Mouse (Mus musculus) neural tube, embryonic 13.5 days (tissue): ENCODE results near the gene Grk3. TPM values are rescaled to one million over a fixed set of nuclear protein-coding genes. Genes with fewer than 3 reads are reported as not detected.
A peak's percentile ranks its signal among the peaks of the same experiment; 100 is the strongest.

Experiments used
- ATAC-seq: fragments of 200-750 bp; cut with Nextera tagmentation; 2 replicates; pipeline ENCODE4 v1.8.0; 2017; ENCODE audit warnings: low read depth, mild to moderate bottlenecking, moderate TSS enrichment, moderate library complexity
- H3K27ac ChIP-seq: fragments of 300-500 bp; sonication (generic); replicated peaks from 2 replicates; pipeline ENCODE4 v1.5.1; 2015; ENCODE audit warnings: moderate library complexity, mild to moderate bottlenecking, inconsistent platforms
- H3K27me3 ChIP-seq: fragments of 300-500 bp; sonication (generic); 2 replicates; pipeline ENCODE4 v1.6.1; 2015; ENCODE audit warnings: mild to moderate bottlenecking, inconsistent platforms
- H3K36me3 ChIP-seq: fragments of 300-500 bp; sonication (generic); 2 replicates; pipeline ENCODE4 v1.6.1; 2015; ENCODE audit warnings: mild to moderate bottlenecking, inconsistent platforms
- H3K4me1 ChIP-seq: fragments of 300-500 bp; sonication (generic); replicated peaks from 2 replicates; pipeline ENCODE4 v1.6.1; 2015; ENCODE audit warnings: inconsistent platforms
- H3K4me2 ChIP-seq: fragments of 300-500 bp; sonication (generic); 2 replicates; pipeline ENCODE4 v1.6.1; 2015; ENCODE audit warnings: inconsistent platforms, mild to moderate bottlenecking, moderate library complexity
- H3K4me3 ChIP-seq: fragments of 300-500 bp; sonication (generic); 2 replicates; pipeline ENCODE4 v1.5.1; 2015; ENCODE audit warnings: mild to moderate bottlenecking, inconsistent platforms
- H3K9ac ChIP-seq: fragments of 300-500 bp; sonication (generic); 2 replicates; pipeline ENCODE4 v1.6.1; 2015; ENCODE audit warnings: moderate library complexity, mild to moderate bottlenecking, inconsistent platforms
- H3K9me3 ChIP-seq: fragments of 300-500 bp; sonication (generic); 2 replicates; pipeline ENCODE4 v1.6.1; 2016; ENCODE audit warnings: inconsistent platforms
- WGBS: fragments of 180-500 bp; shearing (Covaris S2); methylation state at CpG from one replicate; pipeline ENCODE4 v1.1.7; 2015; 5-methylcytosine and 5-hydroxymethylcytosine counted together
- polyA plus RNA-seq: library from polyadenylated mRNA; unstranded; fragments of >200 nt; fragmentation: Nextera tagmentation; extraction: Ambion mirVana; gene quantifications from 2 replicates; pipeline ENCODE4 v1.2.1, GENCODE M21; 2015

Grk3 gene
- 11.4 and 12.0 TPM in 2 replicates for polyA plus RNA-seq

- H3K36me3 ChIP-seq, result no peaks in the 10 kb centered on the region
- H3K4me1 ChIP-seq, result peaks cover 21% of the 10 kb centered on the region
- peak within 1 kb of the TSS; percentile 61 for H3K4me2 ChIP-seq
- H3K27me3 ChIP-seq, result peaks cover 21% of the 10 kb centered on the region
- no peaks in the 10 kb centered on the region for H3K9me3 ChIP-seq
- peak within 1 kb of the TSS; percentile 58 for H3K4me3 ChIP-seq
- peak within 1 kb of the TSS; percentile 72 for H3K9ac ChIP-seq
- ATAC-seq, result peak; percentile 84
- WGBS, result 4% methylated on average over 50 of the region's 52 CpGs
- H3K27ac ChIP-seq, result no peak within 1 kb of the TSS; the same call in 1 of the 2 replicates
Observed at GRCm38 (mm10) chr5:113015236-113016061, at the start of gene Grk3. Gene Grk3 (minus strand): TSS chr5:113015791.

GRCm38 (mm10) chr5:113054308-113054707 lies 38.7 kb upstream of the Grk3 start:
- Histone ChIP-seq H3K4me3 (no peak overlapping the region), H3K27me3 (peaks cover 13% of the 10 kb centered on the region), H3K4me1 (peaks cover 16% of the 10 kb centered on the region; the same call in 1 of the 2 replicates), H3K9ac (no peak overlapping the region), H3K9me3 (no peaks in the 10 kb centered on the region), H3K36me3 (no peaks in the 10 kb centered on the region), H3K27ac (no peak overlapping the region), H3K4me2 (no peak overlapping the region)
- 4% methylated on average over 16 of the region's 16 CpGs for WGBS
- ATAC-seq, result peak; percentile 52

GRCm38 (mm10) chr5:113050581-113051185 lies 35.1 kb upstream of the Grk3 start:
- Histone ChIP-seq H3K9me3 (no peaks in the 10 kb centered on the region), H3K36me3 (no peaks in the 10 kb centered on the region), H3K4me3 (no peak overlapping the region), H3K4me2 (no peak overlapping the region), H3K4me1 (peaks cover 16% of the 10 kb centered on the region; the same call in 1 of the 2 replicates), H3K27ac (no peak overlapping the region), H3K9ac (no peak overlapping the region), H3K27me3 (peaks cover 12% of the 10 kb centered on the region)
- ATAC-seq, result no peak
- 49% methylated on average over 7 of the region's 7 CpGs for WGBS

- H3K4me1 ChIP-seq, result peaks cover 21% of the 10 kb centered on the region; the same call in 1 of the 2 replicates
- H3K4me3 ChIP-seq, result no peak overlapping the region
- ATAC-seq, result no peak
- H3K4me2 ChIP-seq, result no peak overlapping the region
- H3K9ac ChIP-seq, result no peak overlapping the region
- H3K9me3 ChIP-seq, result no peaks in the 10 kb centered on the region
- no peak overlapping the region for H3K27ac ChIP-seq
- no peaks in the 10 kb centered on the region for H3K36me3 ChIP-seq
- H3K27me3 ChIP-seq, result peaks cover 4% of the 10 kb centered on the region; the same call in 1 of the 2 replicates
Observed at GRCm38 (mm10) chr5:113049876-113050275, 34.3 kb upstream of the Grk3 start.

GRCm38 (mm10) chr5:113045511-113046273 lies 30.1 kb upstream of the Grk3 start:
- Histone ChIP-seq H3K36me3 (no peaks in the 10 kb centered on the region), H3K4me3 (no peak overlapping the region), H3K4me2 (no peak overlapping the region), H3K27ac (no peak overlapping the region), H3K27me3 (no peaks in the 10 kb centered on the region), H3K9ac (no peak overlapping the region), H3K4me1 (peaks cover 38% of the 10 kb centered on the region), H3K9me3 (no peaks in the 10 kb centered on the region)
- ATAC-seq, result no peak
- WGBS, result 83% methylated on average over 10 of the region's 10 CpGs

- H3K4me3 ChIP-seq, result no peak overlapping the region
- no peak for ATAC-seq
- 71% methylated on average over 8 of the region's 8 CpGs for WGBS
Observed at GRCm38 (mm10) chr5:113043531-113043930, 27.9 kb upstream of the Grk3 start.

GRCm38 (mm10) chr5:113041567-113042071 lies 26.0 kb upstream of the Grk3 start:
- Histone ChIP-seq H3K4me1 (peaks cover 30% of the 10 kb centered on the region), H3K9me3 (no peaks in the 10 kb centered on the region), H3K4me2 (no peak overlapping the region), H3K27me3 (no peaks in the 10 kb centered on the region), H3K9ac (no peak overlapping the region), H3K4me3 (no peak overlapping the region), H3K36me3 (no peaks in the 10 kb centered on the region), H3K27ac (peak overlapping the region; percentile 61)
- 4% methylated on average over 5 of the region's 5 CpGs for WGBS
- ATAC-seq, result peak; percentile 95

More at GRCm38 (mm10) chr5:113043531-113043930, 27.9 kb upstream of the Grk3 start:
- peak overlapping the region; percentile 15; the same call in 1 of the 2 replicates for H3K27ac ChIP-seq
- H3K9ac ChIP-seq, result no peak overlapping the region
- no peaks in the 10 kb centered on the region for H3K9me3 ChIP-seq
- peaks cover 30% of the 10 kb centered on the region for H3K4me1 ChIP-seq
- H3K36me3 ChIP-seq, result no peaks in the 10 kb centered on the region
- H3K4me2 ChIP-seq, result no peak overlapping the region
- H3K27me3 ChIP-seq, result no peaks in the 10 kb centered on the region

- no peaks in the 10 kb centered on the region for H3K27me3 ChIP-seq
- no peaks in the 10 kb centered on the region for H3K36me3 ChIP-seq
- ATAC-seq, result peak; percentile 16; the same call in 1 of the 2 replicates
- H3K4me1 ChIP-seq, result peaks cover 33% of the 10 kb centered on the region
- H3K27ac ChIP-seq, result peak overlapping the region; percentile 61
- no peaks in the 10 kb centered on the region for H3K9me3 ChIP-seq
- H3K4me3 ChIP-seq, result no peak overlapping the region
- H3K4me2 ChIP-seq, result no peak overlapping the region
- H3K9ac ChIP-seq, result no peak overlapping the region
- 48% methylated on average over 6 of the region's 6 CpGs for WGBS
Observed at GRCm38 (mm10) chr5:113040776-113041175, 25.2 kb upstream of the Grk3 start.

- Histone ChIP-seq H3K27ac (no peak overlapping the region), H3K36me3 (no peaks in the 10 kb centered on the region), H3K9me3 (no peaks in the 10 kb centered on the region), H3K4me3 (no peak overlapping the region), H3K4me2 (no peak overlapping the region), H3K4me1 (peaks cover 41% of the 10 kb centered on the region), H3K9ac (no peak overlapping the region), H3K27me3 (no peaks in the 10 kb centered on the region)
- no peak for ATAC-seq
- WGBS, result 62% methylated on average over 6 of the region's 6 CpGs
Observed at GRCm38 (mm10) chr5:113038601-113039000, 23.0 kb upstream of the Grk3 start.

- Histone ChIP-seq H3K36me3 (no peaks in the 10 kb centered on the region), H3K9me3 (no peaks in the 10 kb centered on the region), H3K4me3 (no peak overlapping the region), H3K4me1 (peaks cover 29% of the 10 kb centered on the region), H3K4me2 (no peak overlapping the region), H3K27me3 (no peaks in the 10 kb centered on the region), H3K27ac (no peak overlapping the region; the same call in 1 of the 2 replicates), H3K9ac (no peak overlapping the region)
- no peak for ATAC-seq
- WGBS, result 60% methylated on average over 10 of the region's 10 CpGs
Observed at GRCm38 (mm10) chr5:113035094-113036047, 19.8 kb upstream of the Grk3 start.

- peaks cover 27% of the 10 kb centered on the region for H3K4me1 ChIP-seq
- H3K4me2 ChIP-seq, result no peak overlapping the region
- H3K9me3 ChIP-seq, result no peaks in the 10 kb centered on the region
- H3K27me3 ChIP-seq, result no peaks in the 10 kb centered on the region
- H3K27ac ChIP-seq, result no peak overlapping the region
- ATAC-seq, result no peak
- H3K36me3 ChIP-seq, result no peaks in the 10 kb centered on the region
- 48% methylated on average over 15 of the region's 15 CpGs for WGBS
- H3K4me3 ChIP-seq, result no peak overlapping the region
- H3K9ac ChIP-seq, result 0 out of 2 replicates have a peak overlapping the region, but pooled peaks have one; percentile 3
Observed at GRCm38 (mm10) chr5:113031201-113031754, 15.7 kb upstream of the Grk3 start.
